Mouse (Mus musculus): ENCODE measurements around the gene Zkscan17. TPM values are rescaled to one million over a fixed set of nuclear protein-coding genes. Genes with fewer than 3 reads are reported as not detected.

Gene Zkscan17
- polyA plus RNA-seq, 1 experiment from 2014 or later: 21.5 TPM

GRCm38 (mm10) chr11:59531562-59531961, 5.0 kb upstream of the Zkscan17 start:
- Histone ChIP-seq H3K9ac (replicated peaks; ENCODE audit: low read length) (no peak overlapping the region), H3K36me3 (replicated peaks; ENCODE audit: control insufficient read depth, insufficient read depth, low read depth, low read length) (no peaks in the 10 kb centered on the region), H3K4me3 (ENCODE audit: low read depth, low read length) (no peak overlapping the region), H3K27ac (replicated peaks; ENCODE audit: low read depth, low read length) (no peak overlapping the region), H3K9me3 (replicated peaks; ENCODE audit: control insufficient read depth, low read length) (no peaks in the 10 kb centered on the region), H3K4me2 (ENCODE audit: low read depth, low read length) (no peak overlapping the region), H3K4me1 (ENCODE audit: control insufficient read depth, insufficient read depth, low read length) (no peaks in the 10 kb centered on the region), H3K27me3 (ENCODE audit: control insufficient read depth, insufficient read depth, low read length) (no peaks in the 10 kb centered on the region)
- 78% methylated on average over 5 of the region's 5 CpGs for WGBS
- DNase-seq (ENCODE audit: low spot score): no peak
- ATAC-seq (replicated peaks; ENCODE audit: insufficient number of reproducible peaks, low FRiP score, low TSS enrichment, low read depth): no peak

GRCm38 (mm10) chr11:59530870-59531535, 4.5 kb upstream of the Zkscan17 start:
- Histone ChIP-seq H3K9me3 (replicated peaks; ENCODE audit: control insufficient read depth, low read length) (no peaks in the 10 kb centered on the region), H3K4me3 (ENCODE audit: low read depth, low read length) (no peak overlapping the region), H3K4me2 (ENCODE audit: low read depth, low read length) (no peak overlapping the region), H3K36me3 (replicated peaks; ENCODE audit: control insufficient read depth, insufficient read depth, low read depth, low read length) (no peaks in the 10 kb centered on the region), H3K27me3 (ENCODE audit: control insufficient read depth, insufficient read depth, low read length) (no peaks in the 10 kb centered on the region), H3K27ac (replicated peaks; ENCODE audit: low read depth, low read length) (no peak overlapping the region), H3K9ac (replicated peaks; ENCODE audit: low read length) (no peak overlapping the region), H3K4me1 (ENCODE audit: control insufficient read depth, insufficient read depth, low read length) (no peaks in the 10 kb centered on the region)
- no peak for DNase-seq (ENCODE audit: low spot score)
- 86% methylated on average over 6 of the region's 6 CpGs for WGBS
- peak; percentile 78 for ATAC-seq (replicated peaks; ENCODE audit: insufficient number of reproducible peaks, low FRiP score, low TSS enrichment, low read depth)

- ATAC-seq (replicated peaks; ENCODE audit: insufficient number of reproducible peaks, low FRiP score, low TSS enrichment, low read depth): no peak
- H3K4me1 ChIP-seq (ENCODE audit: control insufficient read depth, insufficient read depth, low read length): no peaks in the 10 kb centered on the region
- no peaks in the 10 kb centered on the region for H3K9me3 ChIP-seq (replicated peaks; ENCODE audit: control insufficient read depth, low read length)
- H3K36me3 ChIP-seq (replicated peaks; ENCODE audit: control insufficient read depth, insufficient read depth, low read depth, low read length): no peaks in the 10 kb centered on the region
- no peak for DNase-seq (ENCODE audit: low spot score)
- H3K27me3 ChIP-seq (ENCODE audit: control insufficient read depth, insufficient read depth, low read length): no peaks in the 10 kb centered on the region
- no peak overlapping the region for H3K9ac ChIP-seq (replicated peaks; ENCODE audit: low read length)
- H3K27ac ChIP-seq (replicated peaks; ENCODE audit: low read depth, low read length): no peak overlapping the region
- no peak overlapping the region for H3K4me3 ChIP-seq (ENCODE audit: low read depth, low read length)
- no peak overlapping the region for H3K4me2 ChIP-seq (ENCODE audit: low read depth, low read length)
- 90% methylated on average over 5 of the region's 5 CpGs for WGBS
Measured at GRCm38 (mm10) chr11:59530221-59530620, 3.7 kb upstream of the Zkscan17 start.

GRCm38 (mm10) chr11:59525237-59525636, 1.3 kb downstream of the Zkscan17 start:
- Histone ChIP-seq H3K27me3 (ENCODE audit: control insufficient read depth, insufficient read depth, low read length) (no peaks in the 10 kb centered on the region), H3K4me3 (ENCODE audit: low read depth, low read length) (no peak overlapping the region), H3K27ac (replicated peaks; ENCODE audit: low read depth, low read length) (no peak overlapping the region), H3K9ac (replicated peaks; ENCODE audit: low read length) (no peak overlapping the region), H3K4me1 (ENCODE audit: control insufficient read depth, insufficient read depth, low read length) (no peaks in the 10 kb centered on the region), H3K4me2 (ENCODE audit: low read depth, low read length) (no peak overlapping the region), H3K36me3 (replicated peaks; ENCODE audit: control insufficient read depth, insufficient read depth, low read depth, low read length) (no peaks in the 10 kb centered on the region), H3K9me3 (replicated peaks; ENCODE audit: control insufficient read depth, low read length) (no peaks in the 10 kb centered on the region)
- DNase-seq (ENCODE audit: low spot score) (peak; percentile 82), ATAC-seq (replicated peaks; ENCODE audit: insufficient number of reproducible peaks, low FRiP score, low TSS enrichment, low read depth) (no peak)
- 13% methylated on average over 10 of the region's 10 CpGs for WGBS

- no peaks in the 10 kb centered on the region for H3K36me3 ChIP-seq (replicated peaks; ENCODE audit: control insufficient read depth, insufficient read depth, low read depth, low read length)
- no peaks in the 10 kb centered on the region for H3K27me3 ChIP-seq (ENCODE audit: control insufficient read depth, insufficient read depth, low read length)
- no peak overlapping the region for H3K9ac ChIP-seq (replicated peaks; ENCODE audit: low read length)
- H3K27ac ChIP-seq (replicated peaks; ENCODE audit: low read depth, low read length): no peak overlapping the region
- no peak overlapping the region for H3K4me3 ChIP-seq (ENCODE audit: low read depth, low read length)
- WGBS: 95% methylated on average over 2 of the region's 2 CpGs
- H3K4me2 ChIP-seq (ENCODE audit: low read depth, low read length): no peak overlapping the region
- DNase-seq (ENCODE audit: low spot score) (no peak), ATAC-seq (replicated peaks; ENCODE audit: insufficient number of reproducible peaks, low FRiP score, low TSS enrichment, low read depth) (no peak)
- H3K4me1 ChIP-seq (ENCODE audit: control insufficient read depth, insufficient read depth, low read length): no peaks in the 10 kb centered on the region
- H3K9me3 ChIP-seq (replicated peaks; ENCODE audit: control insufficient read depth, low read length): no peaks in the 10 kb centered on the region
Measured at GRCm38 (mm10) chr11:59524150-59524549, 2.4 kb downstream of the Zkscan17 start.

GRCm38 (mm10) chr11:59519741-59520495, 6.6 kb downstream of the Zkscan17 start:
- H3K4me1 ChIP-seq (ENCODE audit: control insufficient read depth, insufficient read depth, low read length): no peaks in the 10 kb centered on the region
- 64% methylated on average over 6 of the region's 6 CpGs for WGBS
- H3K36me3 ChIP-seq (replicated peaks; ENCODE audit: control insufficient read depth, insufficient read depth, low read depth, low read length): no peaks in the 10 kb centered on the region
- H3K27ac ChIP-seq (replicated peaks; ENCODE audit: low read depth, low read length): no peak overlapping the region
- H3K9me3 ChIP-seq (replicated peaks; ENCODE audit: control insufficient read depth, low read length): no peaks in the 10 kb centered on the region
- no peak overlapping the region for H3K9ac ChIP-seq (replicated peaks; ENCODE audit: low read length)
- ATAC-seq (replicated peaks; ENCODE audit: insufficient number of reproducible peaks, low FRiP score, low TSS enrichment, low read depth) (no peak), DNase-seq (ENCODE audit: low spot score) (no peak)
- no peak overlapping the region for H3K4me2 ChIP-seq (ENCODE audit: low read depth, low read length)
- H3K27me3 ChIP-seq (ENCODE audit: control insufficient read depth, insufficient read depth, low read length): no peaks in the 10 kb centered on the region
- no peak overlapping the region for H3K4me3 ChIP-seq (ENCODE audit: low read depth, low read length)

GRCm38 (mm10) chr11:59518226-59518625, 8.3 kb downstream of the Zkscan17 start:
- Histone ChIP-seq H3K27ac (replicated peaks; ENCODE audit: low read depth, low read length) (no peak overlapping the region), H3K9me3 (replicated peaks; ENCODE audit: control insufficient read depth, low read length) (no peaks in the 10 kb centered on the region), H3K4me2 (ENCODE audit: low read depth, low read length) (no peak overlapping the region), H3K27me3 (ENCODE audit: control insufficient read depth, insufficient read depth, low read length) (no peaks in the 10 kb centered on the region), H3K36me3 (replicated peaks; ENCODE audit: control insufficient read depth, insufficient read depth, low read depth, low read length) (no peaks in the 10 kb centered on the region), H3K4me3 (ENCODE audit: low read depth, low read length) (no peak overlapping the region), H3K9ac (replicated peaks; ENCODE audit: low read length) (no peak overlapping the region), H3K4me1 (ENCODE audit: control insufficient read depth, insufficient read depth, low read length) (no peaks in the 10 kb centered on the region)
- ATAC-seq (replicated peaks; ENCODE audit: insufficient number of reproducible peaks, low FRiP score, low TSS enrichment, low read depth) (no peak), DNase-seq (ENCODE audit: low spot score) (no peak)
- WGBS: 67% methylated on average over 10 of the region's 10 CpGs

- Histone ChIP-seq H3K27ac (replicated peaks; ENCODE audit: low read depth, low read length) (no peak overlapping the region), H3K4me2 (ENCODE audit: low read depth, low read length) (no peak overlapping the region), H3K9ac (replicated peaks; ENCODE audit: low read length) (no peak overlapping the region), H3K27me3 (ENCODE audit: control insufficient read depth, insufficient read depth, low read length) (no peaks in the 10 kb centered on the region), H3K4me1 (ENCODE audit: control insufficient read depth, insufficient read depth, low read length) (no peaks in the 10 kb centered on the region), H3K4me3 (ENCODE audit: low read depth, low read length) (no peak overlapping the region), H3K36me3 (replicated peaks; ENCODE audit: control insufficient read depth, insufficient read depth, low read depth, low read length) (no peaks in the 10 kb centered on the region), H3K9me3 (replicated peaks; ENCODE audit: control insufficient read depth, low read length) (no peaks in the 10 kb centered on the region)
- 92% methylated on average over 1 of the region's 1 CpGs for WGBS
- ATAC-seq (replicated peaks; ENCODE audit: insufficient number of reproducible peaks, low FRiP score, low TSS enrichment, low read depth) (no peak), DNase-seq (ENCODE audit: low spot score) (no peak)
Measured at GRCm38 (mm10) chr11:59517441-59517840, 9.1 kb downstream of the Zkscan17 start.
